ENCODE assay signal across 26 mouse cellular contexts in the genomic region with DNA sequence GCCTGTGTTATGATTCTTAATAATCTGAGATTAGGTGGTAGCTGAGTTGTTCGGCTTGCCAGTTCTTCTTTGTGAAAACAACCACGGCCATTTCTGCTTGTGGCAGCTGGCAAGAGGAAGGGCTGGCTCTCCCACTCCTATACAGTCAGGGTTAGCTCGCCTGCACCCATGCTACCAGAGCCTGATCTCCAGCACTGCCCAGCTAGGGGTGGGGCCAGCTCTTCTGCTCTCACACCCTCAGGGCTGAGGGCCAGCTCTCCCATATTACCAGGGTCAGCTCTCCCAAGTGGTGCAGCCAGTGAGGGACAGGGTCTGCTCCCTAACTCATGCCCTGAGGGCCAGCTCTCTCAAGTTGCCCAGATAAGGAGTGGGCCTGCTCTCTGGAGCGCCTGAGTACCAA. TPM values are rescaled to one million over a fixed set of nuclear protein-coding genes. Genes with fewer than 3 reads are reported as not detected.
DNase-seq lines count a peak whose midpoint lies in the region; ATAC-seq and TF ChIP-seq lines count a peak whose summit lies in the region.
"Had no signal": no experiment of that assay in that cellular context is flagged by ENCODE, and none has a peak within 500 bp of the region (broad histone marks: within the 10 kb centered on the region; RNA-seq: fewer than 3 reads in every experiment).

No protein-coding gene starts in this region.

- 0 out of 2 replicates have a peak, but pooled peaks cover 3% of the 10 kb centered on the region for H3K9me3 ChIP-seq in kidney, embryonic 16.5 days (ENCODE audit: low read length)
- no peaks in the 10 kb centered on the region for H3K9me3 ChIP-seq in midbrain, embryonic 13.5 days
- no peaks in the 10 kb centered on the region for H3K9me3 ChIP-seq in midbrain, postnatal 0 days (ENCODE audit: low read length)
- H3K9me3 ChIP-seq in stomach, embryonic 15.5 days: no peaks in the 10 kb centered on the region
- H3K9me3 ChIP-seq: forebrain, embryonic 12.5 days; heart, embryonic 12.5 days; hindbrain, embryonic 12.5 days had no signal

- no peaks in the 10 kb centered on the region for H3K27me3 ChIP-seq in kidney, embryonic 16.5 days (ENCODE audit: insufficient read depth, low read length)
- no peaks in the 10 kb centered on the region for H3K27me3 ChIP-seq in midbrain, embryonic 13.5 days
- H3K27me3 ChIP-seq in midbrain, postnatal 0 days (ENCODE audit: insufficient read depth, low read length): no peaks in the 10 kb centered on the region
- no peaks in the 10 kb centered on the region for H3K27me3 ChIP-seq in stomach, embryonic 15.5 days (replicated peaks)
- H3K27me3 ChIP-seq: CH12.LX; forebrain, embryonic 12.5 days; heart, embryonic 12.5 days; hindbrain, embryonic 12.5 days; Patski had no signal

- intact Hi-C loops in heart, postnatal 25 days (cut with DNase I): no loop called here

- TF ChIP-seq CTCF in midbrain, postnatal 0 days (IDR thresholded peaks at IDR 0.05): no peak

- no peak overlapping the region for H3K9ac ChIP-seq in kidney, embryonic 16.5 days (replicated peaks; ENCODE audit: low read length)
- no peak overlapping the region for H3K9ac ChIP-seq in midbrain, embryonic 13.5 days (replicated peaks)
- no peak overlapping the region for H3K9ac ChIP-seq in midbrain, postnatal 0 days (replicated peaks; ENCODE audit: low read length, poor library complexity, severe bottlenecking)
- no peak overlapping the region for H3K9ac ChIP-seq in stomach, embryonic 15.5 days
- H3K9ac ChIP-seq: forebrain, embryonic 12.5 days; forebrain, postnatal 0 days; heart, embryonic 12.5 days; hindbrain, embryonic 12.5 days had no signal

- 0 out of 2 replicates have a peak, but pooled peaks have one; percentile 54 for ATAC-seq in kidney, embryonic 16.5 days (ENCODE audit: low FRiP score, low TSS enrichment)
- ATAC-seq in midbrain, embryonic 13.5 days: peak; percentile 50; the same call in 1 of the 2 replicates
- no peak for ATAC-seq in midbrain, postnatal 0 days (ENCODE audit: low FRiP score)
- ATAC-seq in stomach, embryonic 15.5 days (ENCODE audit: insufficient read depth, low FRiP score, low read depth): peak; percentile 31; the same call in 1 of the 2 replicates
- ATAC-seq: activated CD4-positive, CD25-positive, alpha-beta regulatory T cell, adult 4 months; forebrain, postnatal 0 days; hindbrain, postnatal 0 days; Patski had no signal

- H3K27ac ChIP-seq in kidney, embryonic 16.5 days (ENCODE audit: low read length): no peak overlapping the region
- H3K27ac ChIP-seq in midbrain, embryonic 13.5 days: no peak overlapping the region
- H3K27ac ChIP-seq in midbrain, postnatal 0 days (ENCODE audit: low read depth, low read length): no peak overlapping the region
- H3K27ac ChIP-seq in stomach, embryonic 15.5 days: no peak overlapping the region
- H3K27ac ChIP-seq: forebrain, embryonic 12.5 days; hindbrain, embryonic 12.5 days; hindbrain, postnatal 0 days had no signal

- H3K4me2 ChIP-seq in kidney, embryonic 16.5 days (replicated peaks; ENCODE audit: low read depth, low read length): no peak overlapping the region
- no peak overlapping the region for H3K4me2 ChIP-seq in midbrain, embryonic 13.5 days (replicated peaks)
- H3K4me2 ChIP-seq in midbrain, postnatal 0 days (ENCODE audit: low read depth, low read length, poor library complexity, severe bottlenecking): no peak overlapping the region
- no peak overlapping the region for H3K4me2 ChIP-seq in stomach, embryonic 15.5 days
- H3K4me2 ChIP-seq: forebrain, embryonic 12.5 days; heart, embryonic 12.5 days; hindbrain, embryonic 12.5 days had no signal

- DNase-seq in heart, adult 11 months: peak; percentile 80
- DNase-seq in heart, postnatal 25 days (ENCODE audit: low spot score): no peak
- no peak for DNase-seq in kidney, adult 8-10 months
- no peak for DNase-seq in midbrain, postnatal 0 days (ENCODE audit: low spot score)
- DNase-seq: adrenal gland, postnatal 14 days; cerebellum, adult 11-12 months; cerebellum, adult 9-10 months; cerebellum, postnatal 36 days; forebrain, postnatal 0 days; gastrocnemius, postnatal 14 days; heart, postnatal 36 days had no signal

- no peak overlapping the region for H3K4me3 ChIP-seq in kidney, embryonic 16.5 days (ENCODE audit: low read length)
- no peak overlapping the region for H3K4me3 ChIP-seq in midbrain, embryonic 13.5 days (replicated peaks)
- no peak overlapping the region for H3K4me3 ChIP-seq in midbrain, postnatal 0 days (ENCODE audit: low read depth, low read length)
- no peak overlapping the region for H3K4me3 ChIP-seq in stomach, embryonic 15.5 days (replicated peaks)
- H3K4me3 ChIP-seq: forebrain, embryonic 12.5 days; heart, embryonic 12.5 days; hindbrain, embryonic 12.5 days had no signal

- no peaks in the 10 kb centered on the region for H3K4me1 ChIP-seq in kidney, embryonic 16.5 days (ENCODE audit: insufficient read depth, low read length)
- no peaks in the 10 kb centered on the region for H3K4me1 ChIP-seq in midbrain, embryonic 13.5 days (replicated peaks)
- no peaks in the 10 kb centered on the region for H3K4me1 ChIP-seq in midbrain, postnatal 0 days (ENCODE audit: insufficient read depth, low read length)
- no peaks in the 10 kb centered on the region for H3K4me1 ChIP-seq in stomach, embryonic 15.5 days
- H3K4me1 ChIP-seq: forebrain, embryonic 12.5 days; heart, embryonic 12.5 days; hindbrain, embryonic 12.5 days had no signal

- no peaks in the 10 kb centered on the region for H3K36me3 ChIP-seq in kidney, embryonic 16.5 days (ENCODE audit: insufficient read depth, low read length)
- H3K36me3 ChIP-seq in midbrain, embryonic 13.5 days: no peaks in the 10 kb centered on the region
- no peaks in the 10 kb centered on the region for H3K36me3 ChIP-seq in midbrain, postnatal 0 days (ENCODE audit: insufficient read depth, low read length)
- H3K36me3 ChIP-seq in stomach, embryonic 15.5 days: no peaks in the 10 kb centered on the region
- H3K36me3 ChIP-seq: forebrain, embryonic 12.5 days; heart, embryonic 12.5 days had no signal

- 77% methylated on average over 4 of the region's 4 CpGs for WGBS in kidney, embryonic 16.5 days
- WGBS in midbrain, embryonic 13.5 days: 92% methylated on average over 4 of the region's 4 CpGs
- 88% methylated on average over 4 of the region's 4 CpGs for WGBS in midbrain, postnatal 0 days
- WGBS in stomach, embryonic 15.5 days: 81% methylated on average over 4 of the region's 4 CpGs

RNA-seq across cellular contexts. Expression of a gene that starts 1.4 kb away (rescaled TPM):
- total RNA-seq in heart, postnatal 25 days (2021): not detected
- polyA plus RNA-seq in kidney, embryonic 16.5 days (2015; fragmentation: Nextera tagmentation; extraction: Ambion mirVana): not detected in 2 replicates
- polyA plus RNA-seq in midbrain, embryonic 13.5 days (2015; fragmentation: Nextera tagmentation; extraction: Ambion mirVana): not detected in 2 replicates
- total RNA-seq in midbrain, postnatal 0 days (2014; rRNA removed): not detected in 2 replicates
- not detected in 2 replicates for polyA plus RNA-seq in midbrain, postnatal 0 days (2015; fragmentation: Nextera tagmentation; extraction: Ambion mirVana)
- polyA plus RNA-seq in stomach, embryonic 15.5 days (2015; fragmentation: Nextera tagmentation; extraction: Ambion mirVana): not detected in 2 replicates
- total RNA-seq: adrenal gland, adult 18-20 months; adrenal gland, postnatal 14 days; CH12.LX; forebrain, postnatal 0 days; gastrocnemius, adult 18-20 months; gastrocnemius, postnatal 14 days; heart, adult 8-10 months; heart, postnatal 36 days; hindbrain, postnatal 0 days had no signal
- polyA plus RNA-seq: activated CD4-positive, CD25-positive, alpha-beta regulatory T cell, adult 4 months; forebrain, embryonic 12.5 days; forebrain, postnatal 0 days; gonadal fat pad, adult 2 months; heart, embryonic 12.5 days; heart, embryonic 16.5 days; hindbrain, embryonic 12.5 days; hindbrain, postnatal 0 days; Patski had no signal

RNA-seq across cellular contexts. Expression of a gene that starts 4.2 kb away (rescaled TPM):
- total RNA-seq in heart, postnatal 25 days (2021): not detected
- polyA plus RNA-seq in kidney, embryonic 16.5 days (2015; fragmentation: Nextera tagmentation; extraction: Ambion mirVana): 1.1 and 1.7 TPM in 2 replicates
- polyA plus RNA-seq in midbrain, embryonic 13.5 days (2015; fragmentation: Nextera tagmentation; extraction: Ambion mirVana): 0.11 and 0.22 TPM in 2 replicates
- not detected in 2 replicates for total RNA-seq in midbrain, postnatal 0 days (2014; rRNA removed)
- polyA plus RNA-seq in midbrain, postnatal 0 days (2015; fragmentation: Nextera tagmentation; extraction: Ambion mirVana): not detected in 2 replicates
- 28.3 and 35.1 TPM in 2 replicates for polyA plus RNA-seq in stomach, embryonic 15.5 days (2015; fragmentation: Nextera tagmentation; extraction: Ambion mirVana)
- total RNA-seq: adrenal gland, adult 18-20 months; adrenal gland, postnatal 14 days; CH12.LX; forebrain, postnatal 0 days; gastrocnemius, adult 18-20 months; gastrocnemius, postnatal 14 days; heart, adult 8-10 months; heart, postnatal 36 days; hindbrain, postnatal 0 days had no signal
- polyA plus RNA-seq: forebrain, postnatal 0 days; gonadal fat pad, adult 2 months; heart, embryonic 12.5 days; hindbrain, embryonic 12.5 days; hindbrain, postnatal 0 days had no signal

RNA-seq across cellular contexts. Expression of a gene that starts 47.7 kb away (rescaled TPM):
- 100 to 1,000 TPM; 178 to 193 TPM for total RNA-seq in heart, postnatal 25 days (2021)
- 217 and 253 TPM in 2 replicates for polyA plus RNA-seq in kidney, embryonic 16.5 days (2015; fragmentation: Nextera tagmentation; extraction: Ambion mirVana)
- 345 and 358 TPM in 2 replicates for polyA plus RNA-seq in midbrain, embryonic 13.5 days (2015; fragmentation: Nextera tagmentation; extraction: Ambion mirVana)
- 415 and 579 TPM in 2 replicates for total RNA-seq in midbrain, postnatal 0 days (2014; rRNA removed)
- 449 and 459 TPM in 2 replicates for polyA plus RNA-seq in midbrain, postnatal 0 days (2015; fragmentation: Nextera tagmentation; extraction: Ambion mirVana)
- polyA plus RNA-seq in stomach, embryonic 15.5 days (2015; fragmentation: Nextera tagmentation; extraction: Ambion mirVana): 175 and 178 TPM in 2 replicates

Comparison
In these comparisons a context has a peak if more than half of its experiments do, and no peak if none do; other contexts are left out.
1. RNA of a gene that starts 4.2 kb away (polyA plus RNA-seq): 28.3 to 35.1 TPM in stomach, embryonic 15.5 days; 1.1 to 1.7 TPM in kidney, embryonic 16.5 days, 0.11 to 0.22 TPM in midbrain, embryonic 13.5 days and not detected in midbrain, postnatal 0 days; every median in the first group is over 10 times any median in the second.